Mouse (Mus musculus): ENCODE measurements at regions not wholly inside any gene's neighbourhood (a gene's known extent, or its start where the extent isn't known, plus 50 kb on each side); places are given as distances from the start of the nearest gene placed in this dataset.

DNA sequence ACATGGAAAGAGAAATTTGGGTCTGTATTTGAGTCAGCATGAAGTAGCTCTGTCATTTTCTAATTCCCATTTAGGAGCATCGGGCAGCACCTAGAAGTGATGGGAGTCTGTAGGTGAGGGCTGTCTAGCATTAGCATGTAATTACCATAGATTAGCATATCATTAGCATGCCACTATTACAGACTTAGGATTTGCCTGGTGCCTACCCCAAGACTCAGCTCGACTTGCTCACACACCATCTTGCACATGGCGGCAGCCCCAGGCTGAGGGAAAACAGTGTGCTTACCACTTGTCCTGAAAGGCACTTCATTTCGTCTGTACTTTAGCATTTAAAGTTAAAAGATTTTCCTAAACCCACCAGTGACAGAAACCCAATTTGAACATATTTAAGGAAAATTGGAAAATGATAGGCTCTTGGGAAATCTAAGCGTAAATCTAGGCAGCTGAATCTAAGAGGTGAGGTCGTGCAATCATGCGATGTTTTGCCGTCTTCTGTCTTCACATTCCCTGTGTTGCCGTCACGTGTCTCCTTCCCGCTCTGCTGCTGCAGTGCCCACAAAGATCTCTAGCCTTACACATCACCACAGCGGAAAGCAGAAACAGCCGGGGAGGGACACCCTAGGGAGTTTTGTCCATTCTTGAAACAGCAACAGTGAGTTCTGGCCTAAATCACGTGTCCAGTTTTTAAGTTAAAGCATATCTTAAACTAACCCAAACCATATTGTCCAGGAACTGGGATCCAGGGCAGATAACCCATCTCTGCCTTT is 101.2 kb upstream of the Tsc22d1 start:
- Histone ChIP-seq H3K36me3 (no peaks in the 10 kb centered on the region), H3K4me3 (no peak overlapping the region), H3K27ac (peak overlapping the region; percentile 15; the same call in 1 of the 2 replicates), H3K4me2 (peak overlapping the region; percentile 9; the same call in 1 of the 2 replicates), H3K27me3 (no peaks in the 10 kb centered on the region), H3K9ac (no peak overlapping the region), H3K4me1 (replicated peaks) (peaks cover 26% of the 10 kb centered on the region), H3K9me3 (0 out of 2 replicates have a peak, but pooled peaks cover 3% of the 10 kb centered on the region)
- 50% methylated on average over 14 of the region's 14 CpGs for WGBS
- ATAC-seq (ENCODE audit: low FRiP score): peak; percentile 86

DNA sequence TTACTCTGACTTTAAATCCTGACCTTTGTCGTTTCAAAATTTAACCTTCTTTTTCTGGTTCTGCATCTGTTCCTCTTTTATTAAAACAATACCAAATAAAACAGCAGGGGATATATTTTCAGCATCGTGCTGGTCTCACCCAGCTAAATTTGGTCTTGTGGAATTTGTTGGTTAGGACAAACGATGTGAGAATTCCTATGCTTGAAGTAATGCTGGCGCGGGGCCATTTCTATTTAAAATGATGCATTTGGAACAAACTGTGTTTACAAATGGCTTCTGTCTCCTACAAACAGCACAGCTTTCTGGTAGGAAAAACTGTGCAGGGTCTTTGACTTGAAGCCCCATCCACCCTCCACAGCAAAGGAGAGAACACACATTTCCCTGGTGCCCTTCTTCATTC is 96.3 kb upstream of the Tsc22d1 start:
- H3K27me3 ChIP-seq: no peaks in the 10 kb centered on the region
- no peak overlapping the region for H3K9ac ChIP-seq
- no peaks in the 10 kb centered on the region for H3K36me3 ChIP-seq
- no peak overlapping the region for H3K4me3 ChIP-seq
- no peak overlapping the region for H3K4me2 ChIP-seq
- no peak for ATAC-seq (ENCODE audit: low FRiP score)
- 0 out of 2 replicates have a peak, but pooled peaks cover 3% of the 10 kb centered on the region for H3K9me3 ChIP-seq
- WGBS: 74% methylated on average over 5 of the region's 5 CpGs
- no peak overlapping the region for H3K27ac ChIP-seq
- peaks cover 8% of the 10 kb centered on the region for H3K4me1 ChIP-seq (replicated peaks)

DNA sequence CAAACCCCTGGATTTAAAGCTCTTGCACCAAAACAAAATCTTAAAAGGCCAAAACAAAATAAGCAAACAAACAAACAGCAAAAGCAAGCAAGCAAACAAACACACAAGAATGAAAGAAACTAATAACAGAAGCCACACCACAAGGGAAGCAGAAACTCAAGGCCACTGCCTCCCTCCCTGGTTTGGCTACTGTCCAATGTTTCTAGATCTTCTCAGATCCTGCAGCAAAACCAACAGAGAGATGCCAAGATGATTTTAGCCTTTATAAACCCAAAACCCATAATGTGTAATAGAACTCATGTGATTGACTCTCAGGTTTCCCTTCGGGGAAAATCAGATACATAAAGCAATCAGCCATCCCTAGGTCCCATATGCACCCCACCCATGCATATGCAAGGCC is 90.5 kb upstream of the Tsc22d1 start:
- Histone ChIP-seq H3K9me3 (no peaks in the 10 kb centered on the region), H3K36me3 (no peaks in the 10 kb centered on the region), H3K4me2 (no peak overlapping the region), H3K4me1 (replicated peaks) (peaks cover 3% of the 10 kb centered on the region; the same call in 1 of the 2 replicates), H3K4me3 (no peak overlapping the region), H3K27ac (no peak overlapping the region), H3K9ac (no peak overlapping the region), H3K27me3 (no peaks in the 10 kb centered on the region)
- 97% methylated on average over 1 of the region's 1 CpGs for WGBS
- ATAC-seq (ENCODE audit: low FRiP score): no peak

- no peak overlapping the region for H3K4me2 ChIP-seq
- H3K9me3 ChIP-seq: no peaks in the 10 kb centered on the region
- no peak for ATAC-seq (ENCODE audit: low FRiP score)
- H3K27me3 ChIP-seq: no peaks in the 10 kb centered on the region
- peaks cover 23% of the 10 kb centered on the region for H3K4me1 ChIP-seq (replicated peaks)
- no peaks in the 10 kb centered on the region for H3K36me3 ChIP-seq
- H3K27ac ChIP-seq: no peak overlapping the region
- 84% methylated on average over 5 of the region's 5 CpGs for WGBS
- no peak overlapping the region for H3K4me3 ChIP-seq
- H3K9ac ChIP-seq: no peak overlapping the region
Observed at GRCm38 (mm10) chr14:76329983-76330382, 84.8 kb upstream of the Tsc22d1 start.

GRCm38 (mm10) chr14:76331497-76332335 is 83.0 kb upstream of the Tsc22d1 start:
- H3K36me3 ChIP-seq: no peaks in the 10 kb centered on the region
- peak overlapping the region; percentile 69 for H3K27ac ChIP-seq
- H3K9me3 ChIP-seq: no peaks in the 10 kb centered on the region
- H3K27me3 ChIP-seq: no peaks in the 10 kb centered on the region
- 17% methylated on average over 11 of the region's 11 CpGs for WGBS
- ATAC-seq (ENCODE audit: low FRiP score): peak; percentile 87
- peaks cover 23% of the 10 kb centered on the region for H3K4me1 ChIP-seq (replicated peaks)
- H3K4me3 ChIP-seq: 0 out of 2 replicates have a peak overlapping the region, but pooled peaks have one; percentile 1
- no peak overlapping the region for H3K9ac ChIP-seq
- peak overlapping the region; percentile 35 for H3K4me2 ChIP-seq

DNA sequence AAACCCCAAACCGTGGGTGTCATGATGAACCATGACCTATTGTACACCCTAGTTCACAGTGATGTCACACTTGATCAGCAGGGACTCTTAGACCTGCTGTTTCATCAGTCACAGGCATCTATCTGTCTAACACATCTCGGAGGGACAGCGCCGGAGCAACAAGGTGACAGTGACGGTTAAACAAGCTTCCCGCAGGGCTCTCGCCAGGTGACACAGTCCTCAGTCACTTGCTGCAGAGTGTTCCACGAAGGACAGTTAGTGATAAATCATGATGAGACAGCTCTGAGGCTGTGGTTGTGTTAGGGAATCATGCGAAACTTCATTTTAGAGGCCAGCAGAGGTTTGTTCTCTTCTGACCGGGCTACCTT is 82.4 kb upstream of the Tsc22d1 start:
- ATAC-seq (ENCODE audit: low FRiP score): no peak
- Histone ChIP-seq H3K27me3 (no peaks in the 10 kb centered on the region), H3K4me3 (no peak overlapping the region), H3K36me3 (no peaks in the 10 kb centered on the region), H3K9ac (no peak overlapping the region), H3K4me1 (replicated peaks) (peaks cover 23% of the 10 kb centered on the region), H3K9me3 (no peaks in the 10 kb centered on the region), H3K4me2 (no peak overlapping the region), H3K27ac (peak overlapping the region; percentile 69)
- 33% methylated on average over 10 of the region's 10 CpGs for WGBS

- Histone ChIP-seq H3K27me3 (no peaks in the 10 kb centered on the region), H3K4me1 (replicated peaks) (no peaks in the 10 kb centered on the region), H3K36me3 (no peaks in the 10 kb centered on the region), H3K9ac (no peak overlapping the region), H3K4me3 (no peak overlapping the region), H3K4me2 (no peak overlapping the region), H3K9me3 (no peaks in the 10 kb centered on the region), H3K27ac (no peak overlapping the region)
- 95% methylated on average over 7 of the region's 7 CpGs for WGBS
- no peak for ATAC-seq (ENCODE audit: low FRiP score)
Observed at GRCm38 (mm10) chr14:76340789-76341188, 74.0 kb upstream of the Tsc22d1 start.

- Histone ChIP-seq H3K9ac (no peak overlapping the region), H3K9me3 (no peaks in the 10 kb centered on the region), H3K27me3 (no peaks in the 10 kb centered on the region), H3K4me1 (replicated peaks) (no peaks in the 10 kb centered on the region), H3K4me2 (no peak overlapping the region), H3K4me3 (no peak overlapping the region), H3K36me3 (no peaks in the 10 kb centered on the region), H3K27ac (no peak overlapping the region)
- 80% methylated on average over 10 of the region's 10 CpGs for WGBS
- ATAC-seq (ENCODE audit: low FRiP score): no peak
Observed at GRCm38 (mm10) chr14:76341226-76341625, 73.5 kb upstream of the Tsc22d1 start.

GRCm38 (mm10) chr14:76351856-76352255 is 62.9 kb upstream of the Tsc22d1 start:
- Histone ChIP-seq H3K4me3 (no peak overlapping the region), H3K4me2 (no peak overlapping the region), H3K4me1 (replicated peaks) (no peaks in the 10 kb centered on the region), H3K27ac (no peak overlapping the region), H3K36me3 (no peaks in the 10 kb centered on the region), H3K9me3 (0 out of 2 replicates have a peak, but pooled peaks cover 3% of the 10 kb centered on the region), H3K9ac (no peak overlapping the region), H3K27me3 (no peaks in the 10 kb centered on the region)
- whole genome bisulfite sequencing: 64% methylated on average over 9 of the region's 9 CpGs
- ATAC-seq (ENCODE audit: low FRiP score): no peak

GRCm38 (mm10) chr14:76356161-76356560 is 58.6 kb upstream of the Tsc22d1 start:
- no peak for ATAC-seq (ENCODE audit: low FRiP score)
- 0 out of 2 replicates have a peak, but pooled peaks cover 6% of the 10 kb centered on the region for H3K9me3 ChIP-seq
- no peak overlapping the region for H3K27ac ChIP-seq
- H3K4me2 ChIP-seq: no peak overlapping the region
- H3K27me3 ChIP-seq: no peaks in the 10 kb centered on the region
- H3K9ac ChIP-seq: no peak overlapping the region
- no peaks in the 10 kb centered on the region for H3K36me3 ChIP-seq
- H3K4me3 ChIP-seq: no peak overlapping the region
- no peaks in the 10 kb centered on the region for H3K4me1 ChIP-seq (replicated peaks)
- 71% methylated on average over 2 of the region's 2 CpGs for WGBS

GRCm38 (mm10) chr14:76359837-76360410 is 54.8 kb upstream of the Tsc22d1 start:
- Histone ChIP-seq H3K4me3 (no peak overlapping the region), H3K36me3 (no peaks in the 10 kb centered on the region), H3K9me3 (0 out of 2 replicates have a peak, but pooled peaks cover 6% of the 10 kb centered on the region), H3K27ac (no peak overlapping the region), H3K4me2 (no peak overlapping the region), H3K27me3 (no peaks in the 10 kb centered on the region), H3K9ac (no peak overlapping the region), H3K4me1 (replicated peaks) (no peaks in the 10 kb centered on the region)
- ATAC-seq (ENCODE audit: low FRiP score): no peak
- WGBS: 90% methylated on average over 11 of the region's 11 CpGs

- no peak for ATAC-seq (ENCODE audit: low FRiP score)
- no peak overlapping the region for H3K4me3 ChIP-seq
- no peaks in the 10 kb centered on the region for H3K36me3 ChIP-seq
- H3K9ac ChIP-seq: no peak overlapping the region
- 0 out of 2 replicates have a peak, but pooled peaks cover 3% of the 10 kb centered on the region for H3K9me3 ChIP-seq
- H3K27me3 ChIP-seq: no peaks in the 10 kb centered on the region
- no peaks in the 10 kb centered on the region for H3K4me1 ChIP-seq (replicated peaks)
- no peak overlapping the region for H3K4me2 ChIP-seq
- H3K27ac ChIP-seq: no peak overlapping the region
- 91% methylated on average over 4 of the region's 4 CpGs for WGBS
Observed at GRCm38 (mm10) chr14:76364034-76364433, 50.7 kb upstream of the Tsc22d1 start.
